Mouse (Mus musculus) neural tube, embryonic 15.5 days (tissue): ENCODE data around the gene Tssk3. TPM values are rescaled to one million over a fixed set of nuclear protein-coding genes. Genes with fewer than 3 reads are reported as not detected.
A peak's percentile ranks its signal among the peaks of the same experiment; 100 is the strongest.
"Not testable (repeated sequence)": the region's sequence is repeated elsewhere in the genome, so short reads cannot be mapped to it uniquely, and the experiment has no call there.

Experiments used
- ATAC-seq: fragments of 200-750 bp; cut with Nextera tagmentation; 2 replicates; pipeline ENCODE4 v1.8.0; 2017; ENCODE audit warnings: mild to moderate bottlenecking, moderate TSS enrichment, moderate library complexity; ENCODE audit not compliant: low FRiP score
- H3K27ac ChIP-seq: fragments of 300-500 bp; sonication (generic); replicated peaks from 2 replicates; pipeline ENCODE4 v1.5.1; 2015; ENCODE audit warnings: mild to moderate bottlenecking, inconsistent platforms
- H3K27me3 ChIP-seq: fragments of 300-500 bp; sonication (generic); replicated peaks from 2 replicates; pipeline ENCODE4 v1.6.1; 2015; ENCODE audit warnings: inconsistent platforms
- H3K36me3 ChIP-seq: fragments of 300-500 bp; sonication (generic); 2 replicates; pipeline ENCODE4 v1.6.1; 2015; ENCODE audit warnings: inconsistent platforms
- H3K4me1 ChIP-seq: fragments of 300-500 bp; sonication (generic); 2 replicates; pipeline ENCODE4 v1.6.1; 2015; ENCODE audit warnings: inconsistent platforms
- H3K4me2 ChIP-seq: fragments of 300-500 bp; sonication (generic); 2 replicates; pipeline ENCODE4 v1.6.1; 2015; ENCODE audit warnings: inconsistent platforms, mild to moderate bottlenecking, moderate library complexity
- H3K4me3 ChIP-seq: fragments of 300-500 bp; sonication (generic); replicated peaks from 2 replicates; pipeline ENCODE4 v1.5.1; 2015; ENCODE audit warnings: mild to moderate bottlenecking, inconsistent platforms
- H3K9ac ChIP-seq: fragments of 300-500 bp; sonication (generic); replicated peaks from 2 replicates; pipeline ENCODE4 v1.6.1; 2015; ENCODE audit warnings: mild to moderate bottlenecking, inconsistent platforms
- H3K9me3 ChIP-seq: fragments of 300-500 bp; sonication (generic); replicated peaks from 2 replicates; pipeline ENCODE4 v1.6.1; 2016; ENCODE audit warnings: inconsistent platforms
- WGBS: fragments of 180-500 bp; shearing (Covaris S2); methylation state at CpG from one replicate; pipeline ENCODE4 v1.1.7; 2015; ENCODE audit warnings: mixed read lengths; 5-methylcytosine and 5-hydroxymethylcytosine counted together
- polyA plus RNA-seq: library from polyadenylated mRNA; unstranded; fragments of >200 nt; fragmentation: Nextera tagmentation; extraction: Ambion mirVana; gene quantifications from 2 replicates; pipeline ENCODE4 v1.2.1, GENCODE M21; 2015

The Tssk3 gene
- 0.19 and 0.27 TPM in 2 replicates for polyA plus RNA-seq

DNA sequence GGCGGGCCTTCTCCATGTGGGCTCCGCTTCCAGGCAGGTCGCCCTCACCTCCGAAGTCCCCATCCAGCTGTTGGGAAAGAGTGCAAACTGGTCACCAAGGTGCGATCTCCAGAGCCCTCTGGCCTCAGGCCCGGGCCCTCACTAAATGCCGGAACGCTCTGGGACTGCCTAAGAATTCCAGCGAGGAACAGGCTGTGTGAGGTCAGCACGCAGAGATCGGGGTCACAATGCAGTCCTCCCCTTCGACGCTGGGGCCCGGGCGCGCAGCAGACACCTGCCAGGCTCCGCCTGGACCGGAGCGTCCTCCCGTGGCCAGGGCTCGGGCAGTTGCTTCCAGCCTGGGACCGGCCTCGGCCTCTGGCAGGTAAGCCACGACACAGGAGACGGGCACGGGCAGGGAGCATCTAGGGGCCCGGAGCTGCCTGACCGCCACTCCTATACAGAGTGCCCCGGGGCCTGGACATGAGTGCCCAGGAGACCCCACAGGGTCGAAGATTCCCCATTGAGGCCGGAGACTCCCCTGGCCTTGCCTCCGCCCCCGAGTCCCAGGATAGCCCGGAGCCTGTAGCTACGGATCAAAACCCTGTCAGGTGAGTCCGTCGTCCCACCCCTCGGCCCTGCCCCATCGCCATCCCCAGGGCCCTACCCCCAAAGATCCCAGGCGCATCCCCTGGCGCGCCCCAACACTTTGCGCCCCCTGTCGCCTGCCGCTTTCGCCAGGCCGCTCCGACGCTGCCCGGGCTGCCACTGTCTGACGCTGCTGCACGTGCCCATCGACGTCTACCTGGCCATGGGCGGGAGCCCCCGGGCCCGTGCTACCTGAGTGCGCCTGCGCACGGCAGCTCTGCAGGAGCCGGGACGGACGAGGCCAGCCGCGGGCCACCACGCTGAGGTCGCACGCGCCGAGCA lies at the start of gene Tssk3, which contains the start of gene Fam229a:
Gene Tssk3, minus strand, starts transcription at position 51 of the 909 bp plus-strand sequence.
Gene Fam229a, plus strand, starts transcription at position 219 of the 909 bp plus-strand sequence.
- 3% methylated on average over 70 of the region's 70 CpGs for WGBS
- H3K9ac ChIP-seq, result peak within 1 kb of the TSS; percentile 29

DNA sequence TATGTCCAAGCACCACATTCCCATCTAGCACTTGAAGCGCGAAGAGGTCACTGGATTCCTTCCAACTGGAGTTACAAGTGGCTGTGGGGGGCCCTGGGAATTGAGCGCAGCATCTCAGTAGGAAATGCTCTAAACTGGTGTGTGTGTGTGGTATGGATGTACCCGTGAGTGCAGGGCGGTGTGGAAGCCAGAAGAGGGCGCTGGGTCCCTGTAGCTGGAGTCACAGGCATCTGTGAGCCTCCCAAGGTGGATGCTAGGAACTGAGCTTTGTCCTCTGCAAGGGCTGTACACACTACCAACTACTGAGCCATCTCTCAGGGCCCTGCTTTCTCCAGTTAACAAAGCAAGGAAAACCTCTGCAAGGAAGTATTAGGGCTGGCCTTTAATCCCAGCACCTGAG lies 49.2 kb upstream of the Tssk3 start:
- no peaks in the 10 kb centered on the region; the same call in 1 of the 2 replicates for H3K36me3 ChIP-seq
- no peaks in the 10 kb centered on the region for H3K9me3 ChIP-seq
- H3K4me2 ChIP-seq, result no peak overlapping the region
- H3K9ac ChIP-seq, result no peak overlapping the region
- no peaks in the 10 kb centered on the region for H3K27me3 ChIP-seq
- H3K27ac ChIP-seq, result no peak overlapping the region
- ATAC-seq, result no peak
- no peak overlapping the region for H3K4me3 ChIP-seq
- H3K4me1 ChIP-seq, result peaks cover 19% of the 10 kb centered on the region
- 92% methylated on average over 6 of the region's 6 CpGs for WGBS

More for the DNA sequence above, at the start of gene Tssk3, which contains the start of gene Fam229a:
- H3K4me3 ChIP-seq, result peak within 1 kb of the TSS; percentile 38
- peak; percentile 31; the same call in 1 of the 2 replicates for ATAC-seq
- H3K4me1 ChIP-seq, result peaks cover 23% of the 10 kb centered on the region
- peaks cover 22% of the 10 kb centered on the region for H3K27me3 ChIP-seq
- H3K9me3 ChIP-seq, result no peaks in the 10 kb centered on the region
- H3K4me2 ChIP-seq, result peak within 1 kb of the TSS; percentile 68
- peaks cover 29% of the 10 kb centered on the region for H3K36me3 ChIP-seq
- H3K27ac ChIP-seq, result no peak within 1 kb of the TSS

DNA sequence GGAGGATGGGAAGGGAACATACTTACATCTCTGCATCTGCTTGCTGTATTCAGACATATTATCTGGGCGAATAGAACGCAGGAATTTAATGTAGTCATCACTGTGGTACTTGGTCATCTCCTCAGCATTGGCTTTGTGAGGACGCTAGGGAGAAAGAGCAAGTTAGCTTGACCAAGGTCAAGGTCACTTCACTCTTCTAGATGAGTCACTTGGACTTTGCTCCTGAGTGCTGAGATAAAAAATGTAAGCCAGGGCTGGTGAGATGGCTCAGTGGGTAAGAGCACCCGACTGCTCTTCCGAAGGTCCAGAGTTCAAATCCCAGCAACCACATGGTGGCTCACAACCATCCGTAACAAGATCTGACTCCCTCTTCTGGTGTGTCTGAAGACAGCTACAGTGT lies 38.1 kb upstream of the Tssk3 start:
- H3K27ac ChIP-seq, H3K4me2 ChIP-seq, ATAC-seq, H3K4me1 ChIP-seq, H3K9ac ChIP-seq, H3K4me3 ChIP-seq, H3K27me3 ChIP-seq, H3K9me3 ChIP-seq: not testable (repeated sequence)
- WGBS, result 96% methylated on average over 6 of the region's 6 CpGs
- peaks cover 50% of the 10 kb centered on the region for H3K36me3 ChIP-seq

DNA sequence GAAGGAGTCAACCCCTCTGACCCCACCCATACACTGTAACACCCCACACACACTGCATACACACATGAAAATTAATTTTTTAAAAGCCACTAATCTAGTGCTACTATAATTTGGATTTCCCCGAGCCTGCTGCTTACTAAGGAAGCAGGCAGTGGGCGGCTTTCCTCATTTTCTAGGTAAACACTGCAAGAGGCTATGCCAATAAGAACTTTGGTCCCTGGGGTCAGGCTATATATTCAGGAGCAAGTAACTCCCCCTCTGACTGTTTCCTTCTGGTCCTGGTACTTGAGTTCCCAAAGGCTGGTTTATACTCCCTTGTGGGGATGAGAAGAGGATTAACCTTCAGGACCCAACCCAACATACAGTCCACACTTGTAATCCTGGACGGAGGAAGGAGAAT lies 35.1 kb upstream of the Tssk3 start:
- H3K4me2 ChIP-seq, result no peak overlapping the region
- H3K9ac ChIP-seq, result no peak overlapping the region
- peaks cover 60% of the 10 kb centered on the region for H3K36me3 ChIP-seq
- H3K4me1 ChIP-seq, result no peaks in the 10 kb centered on the region
- WGBS, result 90% methylated on average over 3 of the region's 3 CpGs
- H3K27me3 ChIP-seq, result no peaks in the 10 kb centered on the region
- no peak for ATAC-seq
- no peak overlapping the region for H3K27ac ChIP-seq
- H3K4me3 ChIP-seq, result no peak overlapping the region
- H3K9me3 ChIP-seq, result no peaks in the 10 kb centered on the region

DNA sequence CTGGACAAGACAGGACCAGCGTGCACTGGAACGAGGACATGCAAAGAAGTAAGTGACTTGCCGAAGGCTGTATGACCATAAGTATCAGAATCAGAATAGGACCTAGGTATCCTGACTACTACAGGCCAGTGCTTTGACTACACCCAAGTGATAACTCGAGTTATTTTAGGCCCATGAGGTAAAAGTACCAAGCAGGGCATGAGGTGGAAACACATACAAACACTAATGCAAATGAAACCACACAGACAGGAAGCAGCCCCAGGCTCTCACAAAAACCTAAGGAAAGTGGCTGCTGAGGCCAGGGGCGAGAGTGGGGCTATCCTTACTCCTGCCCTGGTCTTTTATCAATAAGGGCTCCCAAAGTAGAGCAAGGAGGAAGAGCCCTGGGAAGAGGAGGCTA lies 34.5 kb upstream of the Tssk3 start:
- ATAC-seq, result no peak
- Histone ChIP-seq H3K9me3 (no peaks in the 10 kb centered on the region), H3K27ac (no peak overlapping the region), H3K27me3 (no peaks in the 10 kb centered on the region), H3K36me3 (peaks cover 59% of the 10 kb centered on the region), H3K4me3 (no peak overlapping the region), H3K4me2 (no peak overlapping the region), H3K4me1 (no peaks in the 10 kb centered on the region), H3K9ac (no peak overlapping the region)
- WGBS, result 92% methylated on average over 5 of the region's 5 CpGs

DNA sequence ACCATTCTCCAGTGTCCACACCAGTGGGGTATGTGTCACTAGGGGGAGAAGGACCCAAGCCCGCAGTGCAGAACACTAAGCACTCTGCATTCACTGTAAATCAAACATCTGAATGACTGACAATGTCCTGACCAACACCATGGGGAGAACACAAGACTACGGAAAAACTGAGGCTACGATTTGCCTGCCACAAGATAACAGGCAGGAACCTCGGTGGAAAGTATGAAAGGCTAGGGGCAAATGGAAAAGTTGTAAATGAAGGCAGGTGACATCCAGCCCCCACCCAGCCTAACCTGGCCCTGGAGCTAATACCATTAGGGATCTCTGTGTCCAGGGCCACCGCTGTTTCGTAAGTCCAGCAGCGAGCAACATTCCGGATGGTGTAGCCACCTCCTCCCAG lies 27.7 kb upstream of the Tssk3 start:
- Histone ChIP-seq H3K9ac (no peak overlapping the region), H3K36me3 (peaks cover 55% of the 10 kb centered on the region), H3K4me2 (no peak overlapping the region), H3K4me3 (no peak overlapping the region), H3K9me3 (no peaks in the 10 kb centered on the region), H3K4me1 (peaks cover 20% of the 10 kb centered on the region), H3K27me3 (no peaks in the 10 kb centered on the region), H3K27ac (no peak overlapping the region)
- WGBS, result 90% methylated on average over 8 of the region's 8 CpGs
- ATAC-seq, result no peak

DNA sequence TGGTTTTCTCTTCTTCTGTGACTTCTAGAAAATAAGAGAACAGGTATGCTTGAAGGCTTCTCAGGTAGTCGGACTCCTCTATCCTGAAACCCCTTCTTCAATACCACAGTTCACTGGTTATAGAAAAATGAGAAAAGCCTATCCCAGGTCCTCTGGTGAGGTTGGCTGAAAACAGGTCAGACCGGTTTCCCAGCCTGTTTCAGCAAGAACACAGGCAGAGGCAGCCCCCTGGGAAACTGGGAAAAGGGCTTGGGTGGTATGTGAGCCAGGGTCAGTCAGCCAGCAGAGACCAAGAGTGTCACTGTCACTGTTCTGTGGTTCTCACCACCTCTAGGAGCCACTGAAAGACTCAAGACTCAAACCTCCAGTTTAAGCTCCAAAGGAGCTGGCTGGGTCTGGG lies 26.1 kb upstream of the Tssk3 start:
- H3K4me2 ChIP-seq, result no peak overlapping the region
- peaks cover 39% of the 10 kb centered on the region for H3K36me3 ChIP-seq
- H3K27ac ChIP-seq, result no peak overlapping the region
- H3K27me3 ChIP-seq, result no peaks in the 10 kb centered on the region
- no peak for ATAC-seq
- 52% methylated on average over 2 of the region's 2 CpGs for WGBS
- no peak overlapping the region for H3K9ac ChIP-seq
- no peaks in the 10 kb centered on the region for H3K9me3 ChIP-seq
- H3K4me3 ChIP-seq, result no peak overlapping the region
- H3K4me1 ChIP-seq, result peaks cover 32% of the 10 kb centered on the region

DNA sequence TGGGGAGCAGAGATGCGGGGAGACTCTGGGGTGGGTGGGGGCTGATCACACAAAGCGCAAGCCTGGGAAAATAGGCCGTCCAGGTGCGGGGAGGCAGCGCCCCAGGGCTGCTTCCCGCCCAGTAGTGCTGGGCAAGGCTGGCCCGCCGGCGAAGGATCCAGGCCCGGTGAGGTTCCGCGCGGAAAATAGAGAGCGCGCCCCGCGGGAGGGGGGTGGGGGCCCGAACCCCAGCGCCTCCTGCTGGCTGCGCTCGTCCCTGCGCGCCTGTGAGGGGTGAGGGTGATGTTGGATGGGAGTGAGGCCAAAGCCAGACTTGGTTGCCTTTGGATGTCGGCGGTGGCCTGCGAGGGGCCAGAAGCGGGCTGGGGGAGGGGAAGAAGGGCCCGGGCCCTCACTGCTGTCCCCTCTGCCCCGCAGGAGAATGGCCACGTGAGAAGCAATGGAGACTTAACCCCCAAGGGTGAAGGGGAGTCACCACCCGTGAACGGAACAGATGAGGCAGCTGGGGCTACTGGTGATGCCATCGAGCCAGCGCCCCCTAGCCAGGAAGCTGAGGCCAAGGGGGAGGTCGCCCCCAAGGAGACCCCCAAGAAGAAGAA lies 23.6 kb upstream of the Tssk3 start:
- ATAC-seq, result peak; percentile 44
- 0% methylated on average over 34 of the region's 35 CpGs for WGBS
- H3K4me2 ChIP-seq, result peak overlapping the region; percentile 85
- no peaks in the 10 kb centered on the region for H3K9me3 ChIP-seq
- H3K4me3 ChIP-seq, result peak overlapping the region; percentile 99
- H3K27me3 ChIP-seq, result no peaks in the 10 kb centered on the region
- H3K27ac ChIP-seq, result peak overlapping the region; percentile 99
- H3K36me3 ChIP-seq, result peaks cover 23% of the 10 kb centered on the region
- peak overlapping the region; percentile 100 for H3K9ac ChIP-seq
- H3K4me1 ChIP-seq, result peaks cover 49% of the 10 kb centered on the region

DNA sequence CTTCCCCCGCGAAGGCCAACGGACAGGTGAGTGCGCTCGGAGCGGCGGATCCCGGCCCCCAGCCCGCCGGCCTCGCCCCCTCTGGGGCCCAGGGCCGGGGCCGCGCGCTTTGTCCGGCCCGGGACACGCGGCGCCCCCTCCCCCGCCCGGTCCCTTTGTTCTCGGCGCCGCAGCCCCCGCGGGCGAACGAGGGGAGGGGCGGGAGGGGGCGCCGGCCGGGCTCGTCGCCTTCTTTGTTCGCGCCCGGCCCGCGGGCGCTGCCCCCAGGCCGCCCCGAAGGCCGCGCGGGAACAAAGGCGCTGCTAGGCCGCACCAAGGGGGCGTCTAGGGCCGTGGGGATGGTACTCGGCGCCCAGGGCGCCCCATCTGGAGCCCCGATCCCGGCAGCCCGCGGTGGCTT lies 23.1 kb upstream of the Tssk3 start:
- Histone ChIP-seq H3K9me3 (no peaks in the 10 kb centered on the region), H3K9ac (peak overlapping the region; percentile 100), H3K4me1 (peaks cover 54% of the 10 kb centered on the region), H3K27ac (peak overlapping the region; percentile 99), H3K4me3 (peak overlapping the region; percentile 99), H3K4me2 (peak overlapping the region; percentile 85), H3K27me3 (no peaks in the 10 kb centered on the region), H3K36me3 (peaks cover 22% of the 10 kb centered on the region)
- 0% methylated on average over 36 of the region's 57 CpGs for WGBS
- peak; percentile 43 for ATAC-seq

DNA sequence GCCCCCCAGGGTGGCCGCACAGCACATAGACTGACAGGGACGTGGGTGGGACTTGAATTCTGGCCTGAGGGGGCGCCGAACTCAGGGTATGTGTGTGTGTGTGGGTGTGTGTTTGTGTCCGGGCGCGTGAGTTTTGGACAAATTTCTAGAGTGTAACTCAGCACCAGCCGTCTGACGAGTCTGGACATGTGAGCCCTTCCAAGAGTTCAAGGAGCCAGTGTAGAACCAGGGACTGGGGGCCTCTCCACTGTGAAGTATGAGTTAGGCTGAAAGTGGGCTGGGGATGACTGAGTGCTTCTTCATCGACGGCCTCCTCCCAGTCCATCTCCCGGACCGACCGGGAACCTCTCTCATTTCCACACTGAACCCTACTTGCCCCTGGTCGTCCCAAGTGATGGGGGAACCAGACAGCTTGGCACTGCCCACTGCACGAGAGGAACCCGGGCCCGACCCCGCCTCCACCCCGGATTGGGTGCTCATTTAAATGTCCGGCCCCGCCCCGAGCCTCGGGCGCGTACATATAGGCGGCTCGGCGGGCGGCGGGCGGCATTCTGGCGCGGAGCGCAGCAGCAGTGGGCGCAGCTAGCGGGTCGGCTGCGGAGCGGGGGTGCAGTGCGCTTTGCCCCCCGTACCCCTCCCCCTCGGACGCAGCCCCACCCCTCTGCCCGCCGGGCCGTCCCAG lies 22.4 kb upstream of the Tssk3 start, which contains the start of gene Marcksl1:
Gene Marcksl1, plus strand, starts transcription at position 496 of the 682 bp plus-strand sequence.
- 7% methylated on average over 47 of the region's 47 CpGs for WGBS
- Histone ChIP-seq H3K9me3 (no peaks in the 10 kb centered on the region), H3K4me1 (peaks cover 57% of the 10 kb centered on the region), H3K36me3 (peaks cover 16% of the 10 kb centered on the region), H3K27ac (peak within 1 kb of the TSS; percentile 99), H3K4me2 (peak within 1 kb of the TSS; percentile 85), H3K9ac (peak within 1 kb of the TSS; percentile 100), H3K27me3 (no peaks in the 10 kb centered on the region), H3K4me3 (peak within 1 kb of the TSS; percentile 99)
- peak; percentile 90 for ATAC-seq

DNA sequence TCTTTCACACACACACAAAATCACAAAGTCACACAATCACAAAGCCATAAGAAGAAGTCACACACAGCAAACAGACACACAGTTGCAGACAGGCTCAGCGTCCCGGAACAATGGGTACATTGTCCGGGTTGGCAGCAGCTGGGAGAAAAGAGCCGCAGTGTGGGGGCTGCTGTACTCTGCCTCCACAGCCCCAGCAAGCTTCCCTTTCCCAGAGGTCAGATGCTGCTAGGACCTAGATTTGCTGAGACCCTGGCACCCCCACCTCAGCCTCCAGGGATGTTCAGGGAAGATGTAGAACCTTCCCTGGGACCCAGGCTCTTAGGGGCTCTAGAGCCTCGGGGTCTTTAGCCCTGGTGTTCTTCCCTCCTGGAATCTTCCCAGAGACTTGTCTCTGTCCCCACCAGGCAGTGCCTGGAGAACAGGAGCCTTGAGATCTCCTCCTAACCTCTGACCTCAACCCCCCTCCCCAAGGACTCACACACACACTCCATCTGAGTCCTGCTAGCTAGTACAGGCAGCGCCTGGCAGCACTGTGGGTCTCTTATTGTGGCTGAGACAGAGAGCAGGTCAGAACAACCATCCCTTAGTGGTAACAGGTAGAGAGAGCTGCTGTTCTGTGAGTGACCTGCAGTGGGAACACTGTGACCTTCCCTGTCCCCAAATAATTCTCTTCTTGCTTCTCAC lies 20.7 kb upstream of the Tssk3 start:
- no peak for ATAC-seq
- Histone ChIP-seq H3K27ac (peak overlapping the region; percentile 72), H3K4me1 (peaks cover 52% of the 10 kb centered on the region), H3K36me3 (peaks cover 2% of the 10 kb centered on the region), H3K9ac (no peak overlapping the region), H3K27me3 (no peaks in the 10 kb centered on the region), H3K4me3 (no peak overlapping the region), H3K4me2 (no peak overlapping the region), H3K9me3 (no peaks in the 10 kb centered on the region)
- 20% methylated on average over 6 of the region's 6 CpGs for WGBS
